Mouse (Mus musculus): ENCODE results near the gene P2ry2. TPM values are rescaled to one million over a fixed set of nuclear protein-coding genes. Genes with fewer than 3 reads are reported as not detected.

Gene P2ry2
- polyA plus RNA-seq, 1 experiment from 2014 or later = 2.2 TPM

- H3K27ac ChIP-seq (ENCODE audit: low read depth, low read length) = no peak overlapping the region
- no peak overlapping the region for H3K4me3 ChIP-seq (ENCODE audit: low read depth, low read length)
- no peaks in the 10 kb centered on the region for H3K27me3 ChIP-seq (replicated peaks; ENCODE audit: control insufficient read depth, insufficient read depth, low read length)
- H3K4me2 ChIP-seq = no peak overlapping the region
- WGBS = 85% methylated on average over 24 of the region's 24 CpGs
- DNase-seq (ENCODE audit: low spot score) = no peak
- ATAC-seq (replicated peaks; ENCODE audit: low FRiP score) = no peak
- H3K9ac ChIP-seq (ENCODE audit: low read depth, low read length) = no peak overlapping the region
- H3K4me1 ChIP-seq (replicated peaks; ENCODE audit: control insufficient read depth, insufficient read depth, low read length) = peaks cover 9% of the 10 kb centered on the region; the same call in 1 of the 2 replicates
- no peaks in the 10 kb centered on the region for H3K9me3 ChIP-seq (ENCODE audit: control insufficient read depth, low read length)
- H3K36me3 ChIP-seq (ENCODE audit: control insufficient read depth, insufficient read depth, low read length) = no peaks in the 10 kb centered on the region
Observed at GRCm38 (mm10) chr7:100998578-100998960, 14.1 kb downstream of the P2ry2 start.

- Histone ChIP-seq H3K9me3 (ENCODE audit: control insufficient read depth, low read length) (no peaks in the 10 kb centered on the region), H3K4me2 (no peak overlapping the region), H3K4me1 (replicated peaks; ENCODE audit: control insufficient read depth, insufficient read depth, low read length) (peaks cover 9% of the 10 kb centered on the region; the same call in 1 of the 2 replicates), H3K27ac (ENCODE audit: low read depth, low read length) (no peak overlapping the region), H3K4me3 (ENCODE audit: low read depth, low read length) (no peak overlapping the region), H3K27me3 (replicated peaks; ENCODE audit: control insufficient read depth, insufficient read depth, low read length) (no peaks in the 10 kb centered on the region), H3K36me3 (ENCODE audit: control insufficient read depth, insufficient read depth, low read length) (no peaks in the 10 kb centered on the region), H3K9ac (ENCODE audit: low read depth, low read length) (no peak overlapping the region)
- no peak for DNase-seq (ENCODE audit: low spot score)
- ATAC-seq (replicated peaks; ENCODE audit: low FRiP score) = no peak
- WGBS = 80% methylated on average over 31 of the region's 31 CpGs
Observed at GRCm38 (mm10) chr7:100997951-100998577, 14.6 kb downstream of the P2ry2 start.

GRCm38 (mm10) chr7:100997215-100997614 is 15.5 kb downstream of the P2ry2 start:
- ATAC-seq (replicated peaks; ENCODE audit: low FRiP score) (0 out of 2 replicates have a peak, but pooled peaks have one; percentile 44), DNase-seq (ENCODE audit: low spot score) (no peak)
- 70% methylated on average over 1 of the region's 1 CpGs for WGBS
- Histone ChIP-seq H3K4me1 (replicated peaks; ENCODE audit: control insufficient read depth, insufficient read depth, low read length) (peaks cover 9% of the 10 kb centered on the region; the same call in 1 of the 2 replicates), H3K4me2 (no peak overlapping the region), H3K27ac (ENCODE audit: low read depth, low read length) (no peak overlapping the region), H3K9ac (ENCODE audit: low read depth, low read length) (no peak overlapping the region), H3K36me3 (ENCODE audit: control insufficient read depth, insufficient read depth, low read length) (no peaks in the 10 kb centered on the region), H3K27me3 (replicated peaks; ENCODE audit: control insufficient read depth, insufficient read depth, low read length) (no peaks in the 10 kb centered on the region), H3K4me3 (ENCODE audit: low read depth, low read length) (no peak overlapping the region), H3K9me3 (ENCODE audit: control insufficient read depth, low read length) (no peaks in the 10 kb centered on the region)

- ATAC-seq (replicated peaks; ENCODE audit: low FRiP score) (peak; percentile 70; the same call in 1 of the 2 replicates), DNase-seq (ENCODE audit: low spot score) (no peak)
- 55% methylated on average over 3 of the region's 3 CpGs for WGBS
- Histone ChIP-seq H3K9ac (ENCODE audit: low read depth, low read length) (no peak overlapping the region), H3K9me3 (ENCODE audit: control insufficient read depth, low read length) (no peaks in the 10 kb centered on the region), H3K4me2 (no peak overlapping the region), H3K27ac (ENCODE audit: low read depth, low read length) (no peak overlapping the region), H3K4me3 (ENCODE audit: low read depth, low read length) (no peak overlapping the region), H3K27me3 (replicated peaks; ENCODE audit: control insufficient read depth, insufficient read depth, low read length) (no peaks in the 10 kb centered on the region), H3K36me3 (ENCODE audit: control insufficient read depth, insufficient read depth, low read length) (no peaks in the 10 kb centered on the region), H3K4me1 (replicated peaks; ENCODE audit: control insufficient read depth, insufficient read depth, low read length) (peaks cover 11% of the 10 kb centered on the region)
Observed at GRCm38 (mm10) chr7:100995951-100996350, 16.7 kb downstream of the P2ry2 start.

GRCm38 (mm10) chr7:100995260-100995864 is 17.3 kb downstream of the P2ry2 start:
- Histone ChIP-seq H3K4me1 (replicated peaks; ENCODE audit: control insufficient read depth, insufficient read depth, low read length) (peaks cover 15% of the 10 kb centered on the region), H3K27ac (ENCODE audit: low read depth, low read length) (no peak overlapping the region), H3K4me3 (ENCODE audit: low read depth, low read length) (no peak overlapping the region), H3K36me3 (ENCODE audit: control insufficient read depth, insufficient read depth, low read length) (no peaks in the 10 kb centered on the region), H3K9me3 (ENCODE audit: control insufficient read depth, low read length) (no peaks in the 10 kb centered on the region), H3K9ac (ENCODE audit: low read depth, low read length) (no peak overlapping the region), H3K4me2 (no peak overlapping the region), H3K27me3 (replicated peaks; ENCODE audit: control insufficient read depth, insufficient read depth, low read length) (no peaks in the 10 kb centered on the region)
- no peak for DNase-seq (ENCODE audit: low spot score)
- WGBS = 89% methylated on average over 7 of the region's 7 CpGs
- ATAC-seq (replicated peaks; ENCODE audit: low FRiP score) = no peak

- Histone ChIP-seq H3K4me3 (ENCODE audit: low read depth, low read length) (no peak overlapping the region), H3K9ac (ENCODE audit: low read depth, low read length) (no peak overlapping the region), H3K27ac (ENCODE audit: low read depth, low read length) (no peak overlapping the region), H3K9me3 (ENCODE audit: control insufficient read depth, low read length) (no peaks in the 10 kb centered on the region), H3K4me1 (replicated peaks; ENCODE audit: control insufficient read depth, insufficient read depth, low read length) (peaks cover 15% of the 10 kb centered on the region), H3K27me3 (replicated peaks; ENCODE audit: control insufficient read depth, insufficient read depth, low read length) (no peaks in the 10 kb centered on the region), H3K36me3 (ENCODE audit: control insufficient read depth, insufficient read depth, low read length) (no peaks in the 10 kb centered on the region), H3K4me2 (no peak overlapping the region)
- DNase-seq (ENCODE audit: low spot score) (no peak), ATAC-seq (replicated peaks; ENCODE audit: low FRiP score) (no peak)
- 84% methylated on average over 4 of the region's 4 CpGs for WGBS
Observed at GRCm38 (mm10) chr7:100993166-100993565, 19.5 kb downstream of the P2ry2 start.

GRCm38 (mm10) chr7:100991972-100992371 is 20.7 kb downstream of the P2ry2 start:
- 70% methylated on average over 3 of the region's 3 CpGs for WGBS
- Histone ChIP-seq H3K27me3 (replicated peaks; ENCODE audit: control insufficient read depth, insufficient read depth, low read length) (no peaks in the 10 kb centered on the region), H3K36me3 (ENCODE audit: control insufficient read depth, insufficient read depth, low read length) (no peaks in the 10 kb centered on the region), H3K4me3 (ENCODE audit: low read depth, low read length) (no peak overlapping the region), H3K9me3 (ENCODE audit: control insufficient read depth, low read length) (no peaks in the 10 kb centered on the region), H3K9ac (ENCODE audit: low read depth, low read length) (no peak overlapping the region), H3K4me1 (replicated peaks; ENCODE audit: control insufficient read depth, insufficient read depth, low read length) (peaks cover 12% of the 10 kb centered on the region), H3K27ac (ENCODE audit: low read depth, low read length) (no peak overlapping the region), H3K4me2 (no peak overlapping the region)
- no peak for ATAC-seq (replicated peaks; ENCODE audit: low FRiP score)
- no peak for DNase-seq (ENCODE audit: low spot score)

- no peak for ATAC-seq (replicated peaks; ENCODE audit: low FRiP score)
- Histone ChIP-seq H3K9ac (ENCODE audit: low read depth, low read length) (no peak overlapping the region), H3K9me3 (ENCODE audit: control insufficient read depth, low read length) (no peaks in the 10 kb centered on the region), H3K36me3 (ENCODE audit: control insufficient read depth, insufficient read depth, low read length) (no peaks in the 10 kb centered on the region), H3K4me1 (replicated peaks; ENCODE audit: control insufficient read depth, insufficient read depth, low read length) (peaks cover 6% of the 10 kb centered on the region; the same call in 1 of the 2 replicates), H3K4me2 (no peak overlapping the region), H3K27me3 (replicated peaks; ENCODE audit: control insufficient read depth, insufficient read depth, low read length) (no peaks in the 10 kb centered on the region), H3K27ac (ENCODE audit: low read depth, low read length) (no peak overlapping the region), H3K4me3 (ENCODE audit: low read depth, low read length) (no peak overlapping the region)
- no peak for DNase-seq (ENCODE audit: low spot score)
- WGBS = 52% methylated on average over 9 of the region's 9 CpGs
Observed at GRCm38 (mm10) chr7:100990636-100991311, 21.9 kb downstream of the P2ry2 start.
